9 mouse cellular contexts compared by ENCODE assay signal in the genomic region with DNA sequence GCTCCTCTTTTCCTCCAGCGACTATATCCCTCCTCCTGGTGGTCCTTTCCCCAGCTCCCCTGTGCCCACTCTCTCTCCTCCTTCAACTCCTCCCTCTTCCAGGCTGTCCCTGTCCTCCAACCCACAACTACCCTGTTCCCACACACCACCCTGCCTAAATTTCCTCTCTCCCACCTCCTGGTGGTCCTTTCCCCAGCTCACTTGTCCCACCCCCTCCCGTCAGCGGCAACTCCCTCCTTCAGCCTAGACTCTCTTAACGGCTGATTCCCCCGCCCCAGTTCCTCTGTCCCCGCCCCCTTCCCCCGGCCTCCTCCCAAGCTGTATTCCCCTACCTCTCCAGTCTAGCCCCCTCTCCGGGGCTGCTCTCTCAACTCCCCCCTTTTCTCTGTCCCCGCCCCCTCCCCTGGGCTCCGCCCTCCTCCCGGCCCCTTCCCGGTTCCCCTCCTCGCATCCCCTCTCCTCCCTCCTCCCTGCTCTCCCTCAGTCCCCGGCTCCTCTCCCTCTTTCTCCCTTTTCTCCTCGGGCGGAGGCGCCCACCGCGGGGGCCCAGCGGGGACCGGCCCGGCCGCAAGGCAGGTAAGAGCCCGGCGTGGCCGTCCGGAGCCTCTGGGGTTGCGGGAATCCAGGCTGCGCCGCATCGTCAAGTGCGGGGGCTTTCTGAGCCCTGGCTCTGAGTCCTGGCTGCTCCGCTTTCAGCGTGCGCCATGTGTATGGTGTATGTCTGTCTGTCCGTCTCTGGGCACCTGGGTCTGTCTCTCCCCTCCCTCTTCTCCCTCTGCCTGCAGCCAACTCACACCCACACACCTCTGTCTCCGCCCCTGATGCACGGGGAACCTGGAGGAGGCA. TPM values are rescaled to one million over a fixed set of nuclear protein-coding genes. Genes with fewer than 3 reads are reported as not detected.
DNase-seq lines count a peak whose midpoint lies in the region; ATAC-seq and TF ChIP-seq lines count a peak whose summit lies in the region.
"Had no signal": no experiment of that assay in that cellular context is flagged by ENCODE, and none has a peak within 500 bp of the region (broad histone marks: within the 10 kb centered on the region; RNA-seq: fewer than 3 reads in every experiment).

No protein-coding gene starts in this region.

- WGBS in hindbrain, embryonic 12.5 days, result 0% methylated on average over 34 of the region's 38 CpGs
- WGBS in limb, embryonic 15.5 days, result 2% methylated on average over 35 of the region's 38 CpGs
- under 1% methylated on average over 38 of the region's 38 CpGs for WGBS in olfactory bulb, adult 2 months

- TF ChIP-seq CTCF in ES-Bruce4 (IDR thresholded peaks at IDR 0.05; ENCODE audit: low read depth, low read length), result no peak
- no peak for TF ChIP-seq CTCF in olfactory bulb, adult 2 months (IDR thresholded peaks at IDR 0.05; ENCODE audit: insufficient read depth, low read depth, low read length)

- H3K27me3 ChIP-seq in ES-Bruce4 (ENCODE audit: control insufficient read depth, insufficient read depth, low read length, poor library complexity, severe bottlenecking), result no peaks in the 10 kb centered on the region
- H3K27me3 ChIP-seq in hindbrain, embryonic 12.5 days, result no peaks in the 10 kb centered on the region
- H3K27me3 ChIP-seq in limb, embryonic 15.5 days, result peaks cover 3% of the 10 kb centered on the region; the same call in 1 of the 2 replicates

- ATAC-seq in hindbrain, embryonic 12.5 days (ENCODE audit: low FRiP score), result peak; percentile 76
- peak; percentile 81 for ATAC-seq in limb, embryonic 15.5 days (ENCODE audit: insufficient number of reproducible peaks, low FRiP score, low TSS enrichment, low read depth)

- TF ChIP-seq POLR2A in ES-Bruce4 (IDR thresholded peaks at IDR 0.05; ENCODE audit: insufficient read depth, low read length), result no peak
- no peak for TF ChIP-seq POLR2A in olfactory bulb, adult 2 months (IDR thresholded peaks at IDR 0.05; ENCODE audit: insufficient read depth, low read depth, low read length)

- H3K27ac ChIP-seq in ES-Bruce4 (ENCODE audit: insufficient read depth, low read length), result peak overlapping the region; percentile 62
- peak overlapping the region; percentile 90 for H3K27ac ChIP-seq in hindbrain, embryonic 12.5 days
- H3K27ac ChIP-seq in limb, embryonic 15.5 days, result peak overlapping the region; percentile 72
- 0 out of 2 replicates have a peak overlapping the region, but pooled peaks have one; percentile 23 for H3K27ac ChIP-seq in olfactory bulb, adult 2 months (ENCODE audit: insufficient read depth, low read depth, low read length)

- H3K9me3 ChIP-seq in ES-Bruce4 (replicated peaks; ENCODE audit: control insufficient read depth, insufficient read depth, low read length, poor library complexity, severe bottlenecking), result no peaks in the 10 kb centered on the region
- H3K9me3 ChIP-seq in hindbrain, embryonic 12.5 days (replicated peaks), result no peaks in the 10 kb centered on the region
- H3K9me3 ChIP-seq in limb, embryonic 15.5 days, result no peaks in the 10 kb centered on the region

- H3K4me3 ChIP-seq in ES-Bruce4 (ENCODE audit: low read depth, low read length), result peak overlapping the region; percentile 72
- peak overlapping the region; percentile 71 for H3K4me3 ChIP-seq in hindbrain, embryonic 12.5 days
- H3K4me3 ChIP-seq in limb, embryonic 15.5 days, result peak overlapping the region; percentile 54
- H3K4me3 ChIP-seq in olfactory bulb, adult 2 months (ENCODE audit: insufficient read depth, low read depth, low read length), result peak overlapping the region; percentile 58

- TF ChIP-seq EP300 in ES-Bruce4 (IDR thresholded peaks at IDR 0.05; ENCODE audit: insufficient read depth, low read depth, low read length), result no peak

- no peaks in the 10 kb centered on the region for H3K4me1 ChIP-seq in ES-Bruce4 (ENCODE audit: control insufficient read depth, insufficient read depth, low read length)
- peaks cover 58% of the 10 kb centered on the region for H3K4me1 ChIP-seq in hindbrain, embryonic 12.5 days
- peaks cover 33% of the 10 kb centered on the region for H3K4me1 ChIP-seq in limb, embryonic 15.5 days
- peaks cover 44% of the 10 kb centered on the region for H3K4me1 ChIP-seq in olfactory bulb, adult 2 months (ENCODE audit: control insufficient read depth, insufficient read depth, low read length)

- peak overlapping the region; percentile 81 for H3K9ac ChIP-seq in ES-Bruce4 (ENCODE audit: low read depth, poor library complexity, severe bottlenecking)
- peak overlapping the region; percentile 85 for H3K9ac ChIP-seq in hindbrain, embryonic 12.5 days
- peak overlapping the region; percentile 50 for H3K9ac ChIP-seq in limb, embryonic 15.5 days

- peak overlapping the region; percentile 74 for H3K4me2 ChIP-seq in hindbrain, embryonic 12.5 days (replicated peaks)
- peak overlapping the region; percentile 84 for H3K4me2 ChIP-seq in limb, embryonic 15.5 days

- peak; percentile 44 for DNase-seq in adrenal gland, postnatal 25 days
- no peak for DNase-seq in adrenal gland, postnatal 4 days (ENCODE audit: low spot score in 2 of 2)
- peak; percentile 55 for DNase-seq in embryo, embryonic 10 days (ENCODE audit: low spot score)
- DNase-seq in urinary bladder, postnatal 4 days (ENCODE audit: low spot score in 2 of 2), result no peak

- H3K36me3 ChIP-seq in ES-Bruce4 (ENCODE audit: control insufficient read depth, insufficient read depth, low read length, poor library complexity, severe bottlenecking), result no peaks in the 10 kb centered on the region
- H3K36me3 ChIP-seq in hindbrain, embryonic 12.5 days, result peaks cover 9% of the 10 kb centered on the region
- peaks cover 28% of the 10 kb centered on the region for H3K36me3 ChIP-seq in limb, embryonic 15.5 days

RNA-seq across cellular contexts. Expression of gene Slc8a2, which starts 0.4 kb away (rescaled TPM):
- total RNA-seq in adrenal gland, postnatal 25 days (2021), result 2.8 and 3.3 TPM in 2 replicates
- 1 to 10 TPM; 6.5 to 7.6 TPM for total RNA-seq in adrenal gland, postnatal 4 days (2021)
- 4.1 and 4.5 TPM in 2 replicates for polyA plus RNA-seq in ES-Bruce4 (2011; ENCODE audit: insufficient read depth, insufficient read length, low read depth, missing spikeins)
- polyA plus RNA-seq in hindbrain, embryonic 12.5 days (2016; fragmentation: Nextera tagmentation; extraction: Ambion mirVana), result 1.1 and 1.3 TPM in 2 replicates
- polyA plus RNA-seq in limb, embryonic 15.5 days (2015; fragmentation: Nextera tagmentation; extraction: Ambion mirVana), result 0.08 and 0.14 TPM in 2 replicates
- not detected in 2 replicates for polyA plus RNA-seq in olfactory bulb, adult 2 months (2012; ENCODE audit: insufficient read depth, insufficient read length, low replicate concordance, missing spikeins)
- total RNA-seq: hematopoietic stem cell, adult 5-6 weeks had no signal

RNA-seq across cellular contexts. Expression of gene Kptn, which starts 10.4 kb away (rescaled TPM):
- total RNA-seq in adrenal gland, postnatal 25 days (2021), result 20.4 and 26.7 TPM in 2 replicates
- total RNA-seq in adrenal gland, postnatal 4 days (2021), result 10 to 100 TPM; 29.1 to 29.3 TPM
- 8.5 and 8.7 TPM in 2 replicates for polyA plus RNA-seq in ES-Bruce4 (2011; ENCODE audit: insufficient read depth, insufficient read length, low read depth, missing spikeins)
- polyA plus RNA-seq in hindbrain, embryonic 12.5 days (2016; fragmentation: Nextera tagmentation; extraction: Ambion mirVana), result 30.9 and 31.5 TPM in 2 replicates
- 31.2 and 32.7 TPM in 2 replicates for polyA plus RNA-seq in limb, embryonic 15.5 days (2015; fragmentation: Nextera tagmentation; extraction: Ambion mirVana)
- not detected in 2 replicates for polyA plus RNA-seq in olfactory bulb, adult 2 months (2012; ENCODE audit: insufficient read depth, insufficient read length, low replicate concordance, missing spikeins)

RNA-seq across cellular contexts. Expression of gene Napa, which starts 31.8 kb away (rescaled TPM):
- 137 and 149 TPM in 2 replicates for total RNA-seq in adrenal gland, postnatal 25 days (2021)
- total RNA-seq in adrenal gland, postnatal 4 days (2021), result 100 to 1,000 TPM; 130 to 136 TPM
- 105 and 107 TPM in 2 replicates for polyA plus RNA-seq in ES-Bruce4 (2011; ENCODE audit: insufficient read depth, insufficient read length, low read depth, missing spikeins)
- 182 and 191 TPM in 2 replicates for polyA plus RNA-seq in hindbrain, embryonic 12.5 days (2016; fragmentation: Nextera tagmentation; extraction: Ambion mirVana)
- 238 and 277 TPM in 2 replicates for polyA plus RNA-seq in limb, embryonic 15.5 days (2015; fragmentation: Nextera tagmentation; extraction: Ambion mirVana)
- polyA plus RNA-seq in olfactory bulb, adult 2 months (2012; ENCODE audit: insufficient read depth, insufficient read length, low replicate concordance, missing spikeins), result not detected in 2 replicates

RNA-seq across cellular contexts. Expression of gene Meis3, which starts 44.8 kb away (rescaled TPM):
- total RNA-seq in adrenal gland, postnatal 25 days (2021), result 10.9 and 12.9 TPM in 2 replicates
- total RNA-seq in adrenal gland, postnatal 4 days (2021), result 10 to 100 TPM; 18.8 to 22.0 TPM
- polyA plus RNA-seq in ES-Bruce4 (2011; ENCODE audit: insufficient read depth, insufficient read length, low read depth, missing spikeins), result 4.5 and 5.2 TPM in 2 replicates
- polyA plus RNA-seq in hindbrain, embryonic 12.5 days (2016; fragmentation: Nextera tagmentation; extraction: Ambion mirVana), result 136 and 138 TPM in 2 replicates
- polyA plus RNA-seq in limb, embryonic 15.5 days (2015; fragmentation: Nextera tagmentation; extraction: Ambion mirVana), result 18.3 and 19.8 TPM in 2 replicates
- polyA plus RNA-seq in olfactory bulb, adult 2 months (2012; ENCODE audit: insufficient read depth, insufficient read length, low replicate concordance, missing spikeins), result not detected in 2 replicates

Comparison
In these comparisons a context has a peak if more than half of its experiments do, and no peak if none do; other contexts are left out.
1. DNase-seq: peak in adrenal gland, postnatal 25 days (single experiment) and embryo, embryonic 10 days (single experiment); none in adrenal gland, postnatal 4 days (0 of 2) and urinary bladder, postnatal 4 days (0 of 2).
2. H3K27ac ChIP-seq: peak in every context shown above with its lines; median percentile 90 in hindbrain, embryonic 12.5 days; 72 in limb, embryonic 15.5 days; 62 in ES-Bruce4; 23 in olfactory bulb, adult 2 months.
3. Peak in every context shown above with its lines, with median percentiles within 50 percentile points of each other: H3K4me3 ChIP-seq and H3K9ac ChIP-seq.